Mouse (Mus musculus): ENCODE results near the gene Olfr763. TPM values are rescaled to one million over a fixed set of nuclear protein-coding genes. Genes with fewer than 3 reads are reported as not detected.
A peak's percentile ranks its signal among the peaks of the same experiment; 100 is the strongest.
"Not testable (repeated sequence)": the region's sequence is repeated elsewhere in the genome, so short reads cannot be mapped to it uniquely, and the experiment has no call there.

Gene Olfr763
- total and polyA plus RNA-seq, 2 experiments from 2014 or later: not detected

DNA sequence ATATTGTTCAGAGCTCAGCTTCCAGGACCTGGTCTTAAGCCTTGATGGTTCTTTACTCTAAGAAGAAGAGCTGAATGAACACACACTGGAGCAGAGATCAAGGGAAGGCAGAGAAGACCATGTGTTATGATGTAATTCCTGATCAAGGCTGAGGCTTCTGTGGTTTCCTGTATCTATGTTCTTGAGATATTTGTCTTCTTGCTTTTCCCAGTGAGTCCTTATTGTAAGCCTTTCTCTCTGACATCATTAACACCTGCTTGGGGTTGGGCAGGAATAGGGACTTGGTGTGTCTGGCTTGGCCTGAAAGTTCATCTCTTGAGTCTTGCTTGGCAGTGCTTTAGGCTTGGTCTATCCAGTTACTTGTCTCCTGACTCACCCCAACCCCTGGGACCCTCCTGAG, 19.6 kb upstream of the Olfr763 start:
- no peaks in the 10 kb centered on the region for H3K4me1 ChIP-seq (ENCODE audit: control insufficient read depth, insufficient read depth)
- H3K36me3 ChIP-seq (replicated peaks; ENCODE audit: control insufficient read depth, insufficient read depth, low read length): no peaks in the 10 kb centered on the region
- H3K9me3 ChIP-seq (replicated peaks; ENCODE audit: control insufficient read depth, low read length): no peaks in the 10 kb centered on the region
- DNase-seq (ENCODE audit: low spot score) (no peak), ATAC-seq (ENCODE audit: insufficient read depth, low read depth) (no peak)
- TF ChIP-seq CTCF (IDR thresholded peaks at IDR 0.05; ENCODE audit: low read depth) (no peak), EP300 (IDR thresholded peaks at IDR 0.05; ENCODE audit: low read depth) (no peak)
- H3K4me2 ChIP-seq (ENCODE audit: low read depth, low read length): no peak overlapping the region
- H3K4me3 ChIP-seq (ENCODE audit: low read depth, low read length): no peak overlapping the region
- no peaks in the 10 kb centered on the region for H3K27me3 ChIP-seq (ENCODE audit: control insufficient read depth, insufficient read depth, low read length)
- H3K9ac ChIP-seq (replicated peaks; ENCODE audit: low read depth, low read length): no peak overlapping the region
- H3K27ac ChIP-seq (ENCODE audit: low read depth): no peak overlapping the region

DNA sequence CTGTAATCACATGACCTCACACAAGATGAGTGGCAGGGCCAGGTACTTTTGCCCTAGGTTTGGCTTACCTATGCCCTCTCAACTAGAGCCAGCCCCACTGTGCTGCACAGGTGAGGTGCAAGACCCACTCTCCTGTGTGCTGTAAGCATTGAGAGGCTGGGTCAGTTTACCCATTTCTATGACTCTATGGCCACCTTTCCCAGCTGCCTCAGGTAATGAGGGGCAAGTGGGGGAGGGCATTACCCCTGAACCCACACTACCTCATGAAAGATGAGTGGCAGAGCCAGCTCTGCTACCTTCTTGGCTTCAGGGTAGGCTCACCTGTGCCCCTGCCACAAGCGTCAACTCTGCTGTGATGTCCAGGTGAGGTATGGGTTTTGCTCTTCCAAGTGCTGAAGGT, 14.8 kb upstream of the Olfr763 start:
- no peak overlapping the region for H3K27ac ChIP-seq (ENCODE audit: low read depth)
- ATAC-seq (ENCODE audit: insufficient read depth, low read depth): no peak
- no peak for DNase-seq (ENCODE audit: low spot score)
- H3K9me3 ChIP-seq (replicated peaks; ENCODE audit: control insufficient read depth, low read length): no peaks in the 10 kb centered on the region
- no peak overlapping the region for H3K4me3 ChIP-seq (ENCODE audit: low read depth, low read length)
- 91% methylated on average over 1 of the region's 1 CpGs for WGBS
- H3K27me3 ChIP-seq (ENCODE audit: control insufficient read depth, insufficient read depth, low read length): no peaks in the 10 kb centered on the region
- no peak overlapping the region for H3K9ac ChIP-seq (replicated peaks; ENCODE audit: low read depth, low read length)
- H3K4me2 ChIP-seq (ENCODE audit: low read depth, low read length): no peak overlapping the region
- H3K36me3 ChIP-seq (replicated peaks; ENCODE audit: control insufficient read depth, insufficient read depth, low read length): no peaks in the 10 kb centered on the region
- no peak for TF ChIP-seq CTCF (IDR thresholded peaks at IDR 0.05; ENCODE audit: low read depth)
- H3K4me1 ChIP-seq (ENCODE audit: control insufficient read depth, insufficient read depth): no peaks in the 10 kb centered on the region

DNA sequence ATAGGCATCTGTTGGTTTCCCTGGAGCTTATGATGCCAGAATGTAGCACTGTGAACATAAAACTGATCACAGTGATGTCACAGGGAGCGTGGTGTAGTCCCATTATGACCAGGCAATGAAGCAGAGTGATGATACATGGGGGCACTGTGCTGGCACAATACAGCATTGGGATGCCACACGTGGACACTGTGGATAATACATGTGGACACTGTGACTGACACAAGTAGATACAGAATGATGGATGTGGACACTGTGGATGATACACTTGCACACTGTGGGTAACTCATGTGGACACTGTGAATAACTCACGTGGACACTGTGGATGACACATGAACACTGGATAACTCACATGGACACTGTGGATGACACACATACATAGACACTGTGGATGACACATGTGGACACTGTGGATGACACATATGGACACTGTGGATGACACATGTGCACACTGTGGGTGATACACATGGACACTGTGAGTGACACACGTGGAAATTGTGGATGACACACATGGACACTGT, 14.0 kb upstream of the Olfr763 start:
- H3K4me3 ChIP-seq (ENCODE audit: low read depth, low read length): no peak overlapping the region
- no peaks in the 10 kb centered on the region for H3K4me1 ChIP-seq (ENCODE audit: control insufficient read depth, insufficient read depth)
- no peak overlapping the region for H3K4me2 ChIP-seq (ENCODE audit: low read depth, low read length)
- H3K9me3 ChIP-seq (replicated peaks; ENCODE audit: control insufficient read depth, low read length): no peaks in the 10 kb centered on the region
- DNase-seq (ENCODE audit: low spot score) (no peak), ATAC-seq (ENCODE audit: insufficient read depth, low read depth) (no peak)
- WGBS: 54% methylated on average over 4 of the region's 4 CpGs
- no peak overlapping the region for H3K9ac ChIP-seq (replicated peaks; ENCODE audit: low read depth, low read length)
- H3K27ac ChIP-seq (ENCODE audit: low read depth): no peak overlapping the region
- no peaks in the 10 kb centered on the region for H3K27me3 ChIP-seq (ENCODE audit: control insufficient read depth, insufficient read depth, low read length)
- no peaks in the 10 kb centered on the region for H3K36me3 ChIP-seq (replicated peaks; ENCODE audit: control insufficient read depth, insufficient read depth, low read length)
- TF ChIP-seq EP300 (IDR thresholded peaks at IDR 0.05; ENCODE audit: low read depth) (no peak), CTCF (IDR thresholded peaks at IDR 0.05; ENCODE audit: low read depth) (no peak)

DNA sequence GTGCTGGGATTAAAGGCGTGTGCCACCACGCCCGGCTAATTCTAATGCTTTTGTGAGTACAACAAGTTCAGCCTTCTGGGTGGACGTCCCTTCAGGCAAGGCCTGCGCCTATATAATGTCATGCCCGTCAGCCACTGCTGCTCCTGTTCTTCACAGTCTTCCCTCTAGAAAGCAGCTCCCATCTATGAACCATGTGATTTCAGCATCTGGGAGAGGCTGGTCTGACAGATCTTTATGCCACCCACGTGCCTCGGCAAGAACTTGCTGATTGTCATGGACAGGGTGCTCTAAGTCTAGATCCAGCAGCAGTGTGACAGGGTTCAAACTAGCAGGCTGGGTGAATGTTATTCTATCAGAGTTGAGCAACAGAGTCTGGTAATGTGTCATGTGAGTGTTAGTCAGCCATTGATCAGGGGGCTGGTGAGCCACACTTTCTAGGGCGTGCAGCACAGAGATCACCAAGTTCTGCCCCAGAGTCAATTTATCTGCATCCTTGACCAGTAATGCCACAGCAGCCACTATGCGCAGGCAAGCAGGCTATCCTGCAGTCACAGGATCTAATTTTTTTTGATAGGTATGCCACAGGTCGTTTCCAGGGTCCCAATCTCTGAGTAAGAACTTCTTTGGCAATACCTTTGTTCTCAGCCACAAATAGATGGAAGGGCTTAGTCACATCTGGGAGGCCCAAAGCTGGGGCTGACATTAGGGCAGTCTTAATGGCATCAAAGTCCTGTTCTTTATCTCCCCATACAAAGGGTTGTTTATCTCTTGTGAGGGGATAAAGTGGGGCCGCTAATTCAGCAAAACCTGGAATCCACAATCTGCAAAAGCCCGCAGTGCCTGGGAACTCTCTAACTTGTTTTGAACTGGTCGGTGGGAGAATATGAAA, 6.3 kb upstream of the Olfr763 start:
- no peaks in the 10 kb centered on the region for H3K36me3 ChIP-seq (replicated peaks; ENCODE audit: control insufficient read depth, insufficient read depth, low read length)
- no peaks in the 10 kb centered on the region for H3K4me1 ChIP-seq (ENCODE audit: control insufficient read depth, insufficient read depth)
- TF ChIP-seq CTCF (IDR thresholded peaks at IDR 0.05; ENCODE audit: low read depth) (no peak), EP300 (IDR thresholded peaks at IDR 0.05; ENCODE audit: low read depth) (no peak)
- no peak overlapping the region for H3K4me3 ChIP-seq (ENCODE audit: low read depth, low read length)
- no peak for ATAC-seq (ENCODE audit: insufficient read depth, low read depth)
- 66% methylated on average over 14 of the region's 14 CpGs for WGBS
- no peak overlapping the region for H3K4me2 ChIP-seq (ENCODE audit: low read depth, low read length)
- no peak overlapping the region for H3K27ac ChIP-seq (ENCODE audit: low read depth)
- no peaks in the 10 kb centered on the region for H3K27me3 ChIP-seq (ENCODE audit: control insufficient read depth, insufficient read depth, low read length)
- no peak overlapping the region for H3K9ac ChIP-seq (replicated peaks; ENCODE audit: low read depth, low read length)
- no peaks in the 10 kb centered on the region for H3K9me3 ChIP-seq (replicated peaks; ENCODE audit: control insufficient read depth, low read length)
- DNase-seq (ENCODE audit: low spot score): no peak

DNA sequence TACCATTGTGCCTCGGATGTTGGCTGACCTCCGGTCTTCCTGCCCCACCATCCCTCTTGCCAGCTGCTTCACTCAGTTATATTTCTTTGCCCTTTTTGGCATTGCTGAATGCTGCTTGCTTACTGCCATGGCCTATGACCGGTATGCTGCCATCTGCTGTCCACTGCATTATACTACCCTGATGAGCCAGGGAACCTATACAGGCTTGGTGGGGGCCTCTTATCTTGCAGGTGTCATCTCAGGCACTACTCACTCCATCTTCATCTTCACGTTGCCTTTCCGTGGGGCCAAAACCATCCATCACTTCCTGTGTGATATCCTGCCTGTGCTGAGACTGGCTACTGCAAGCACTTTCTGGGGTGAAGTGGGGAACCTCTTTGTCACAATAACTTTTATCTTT, 920 bp downstream of the Olfr763 start:
- H3K4me1 ChIP-seq (ENCODE audit: control insufficient read depth, insufficient read depth); H3K36me3 ChIP-seq (replicated peaks; ENCODE audit: control insufficient read depth, insufficient read depth, low read length); H3K27me3 ChIP-seq (ENCODE audit: control insufficient read depth, insufficient read depth, low read length); DNase-seq (ENCODE audit: low spot score); H3K9me3 ChIP-seq (replicated peaks; ENCODE audit: control insufficient read depth, low read length); H3K27ac ChIP-seq (ENCODE audit: low read depth); H3K4me3 ChIP-seq (ENCODE audit: low read depth, low read length); H3K4me2 ChIP-seq (ENCODE audit: low read depth, low read length); H3K9ac ChIP-seq (replicated peaks; ENCODE audit: low read depth, low read length): not testable (repeated sequence)
- ATAC-seq (ENCODE audit: insufficient read depth, low read depth): peak; percentile 30; the same call in 1 of the 2 replicates
- 68% methylated on average over 2 of the region's 5 CpGs for WGBS

DNA sequence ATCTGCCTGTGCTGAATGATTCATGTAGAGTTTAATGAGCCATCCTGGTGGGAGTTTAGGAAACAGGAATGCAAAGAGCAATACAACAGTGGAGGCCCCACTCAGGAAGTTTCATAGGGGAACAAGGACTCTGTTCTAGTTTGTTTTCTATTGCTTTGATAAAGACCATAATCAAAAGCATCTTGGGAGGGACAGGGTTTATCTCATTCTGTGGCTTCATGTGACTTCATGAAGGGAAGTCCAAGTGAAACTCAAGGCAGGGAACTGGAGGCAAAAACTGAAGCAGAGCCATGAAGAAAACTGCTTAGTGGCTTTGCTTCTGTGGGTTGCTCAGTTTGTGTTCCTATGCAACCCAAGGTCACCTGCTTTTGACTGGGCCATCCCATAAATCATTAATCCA, 3.9 kb downstream of the Olfr763 start:
- no peak overlapping the region for H3K9ac ChIP-seq (replicated peaks; ENCODE audit: low read depth, low read length)
- ATAC-seq (ENCODE audit: insufficient read depth, low read depth) (no peak), DNase-seq (ENCODE audit: low spot score) (no peak)
- H3K27me3 ChIP-seq (ENCODE audit: control insufficient read depth, insufficient read depth, low read length): no peaks in the 10 kb centered on the region
- no peaks in the 10 kb centered on the region for H3K4me1 ChIP-seq (ENCODE audit: control insufficient read depth, insufficient read depth)
- H3K27ac ChIP-seq (ENCODE audit: low read depth): no peak overlapping the region
- H3K4me2 ChIP-seq (ENCODE audit: low read depth, low read length): no peak overlapping the region
- no peaks in the 10 kb centered on the region for H3K36me3 ChIP-seq (replicated peaks; ENCODE audit: control insufficient read depth, insufficient read depth, low read length)
- no peak overlapping the region for H3K4me3 ChIP-seq (ENCODE audit: low read depth, low read length)
- H3K9me3 ChIP-seq (replicated peaks; ENCODE audit: control insufficient read depth, low read length): no peaks in the 10 kb centered on the region
- TF ChIP-seq CTCF (IDR thresholded peaks at IDR 0.05; ENCODE audit: low read depth): no peak
- no peak for TF ChIP-seq EP300 (IDR thresholded peaks at IDR 0.05; ENCODE audit: low read depth)

Data from heart, postnatal 0 days (tissue).